Mouse (Mus musculus) liver, embryonic 15.5 days (tissue): Measurements from ENCODE around the gene Clec4a1. TPM values are rescaled to one million over a fixed set of nuclear protein-coding genes. Genes with fewer than 3 reads are reported as not detected.

Experiments
- ATAC-seq: fragments of 200-750 bp; cut with Nextera tagmentation; 2 replicates; pipeline ENCODE4 v1.8.0; 2017; ENCODE audit warnings: moderate number of reproducible peaks, mild to moderate bottlenecking, moderate library complexity; ENCODE audit not compliant: insufficient read depth
- H3K27ac ChIP-seq: fragments of 300-500 bp; sonication (generic); replicated peaks from 2 replicates; pipeline ENCODE4 v1.5.1; 2015; ENCODE audit warnings: mild to moderate bottlenecking, inconsistent platforms
- H3K27me3 ChIP-seq: fragments of 300-500 bp; sonication (generic); 2 replicates; pipeline ENCODE4 v1.6.1; 2015; ENCODE audit warnings: mild to moderate bottlenecking, inconsistent platforms
- H3K36me3 ChIP-seq: fragments of 300-500 bp; sonication (generic); replicated peaks from 2 replicates; pipeline ENCODE4 v1.6.1; 2015; ENCODE audit warnings: moderate library complexity, mild to moderate bottlenecking, inconsistent platforms
- H3K4me1 ChIP-seq: fragments of 300-500 bp; sonication (generic); replicated peaks from 2 replicates; pipeline ENCODE4 v1.6.1; 2015; ENCODE audit warnings: inconsistent platforms
- H3K4me2 ChIP-seq: fragments of 300-500 bp; sonication (generic); 2 replicates; pipeline ENCODE4 v1.6.1; 2015; ENCODE audit warnings: moderate library complexity, mild to moderate bottlenecking, inconsistent platforms
- H3K4me3 ChIP-seq: fragments of 300-500 bp; sonication (generic); replicated peaks from 2 replicates; pipeline ENCODE4 v1.5.1; 2015; ENCODE audit warnings: mild to moderate bottlenecking, inconsistent platforms
- H3K9ac ChIP-seq: fragments of 300-500 bp; sonication (generic); 2 replicates; pipeline ENCODE4 v1.6.1; 2015; ENCODE audit warnings: moderate library complexity, mild to moderate bottlenecking, inconsistent platforms
- H3K9me3 ChIP-seq: fragments of 300-500 bp; sonication (generic); replicated peaks from 2 replicates; pipeline ENCODE4 v1.6.1; 2016; ENCODE audit warnings: inconsistent platforms
- WGBS: fragments of 180-500 bp; shearing (Covaris S2); methylation state at CpG from one replicate; pipeline ENCODE4 v1.1.7; 2015; ENCODE audit warnings: mixed read lengths; ENCODE audit not compliant: insufficient replicate concordance; 5-methylcytosine and 5-hydroxymethylcytosine counted together
- polyA plus RNA-seq: library from polyadenylated mRNA; unstranded; fragments of >200 nt; fragmentation: Nextera tagmentation; extraction: Ambion mirVana; gene quantifications from 2 replicates; pipeline ENCODE4 v1.2.1, GENCODE M21; 2015

The Clec4a1 gene
- polyA plus RNA-seq, result 6.0 and 6.2 TPM in 2 replicates

- peak within 1 kb of the TSS; percentile 62; the same call in 1 of the 2 replicates for H3K27ac ChIP-seq
- no peak for ATAC-seq
- H3K4me3 ChIP-seq, result no peak within 1 kb of the TSS
- 13% methylated on average over 4 of the region's 4 CpGs for WGBS
- no peaks in the 10 kb centered on the region for H3K4me1 ChIP-seq
- H3K36me3 ChIP-seq, result no peaks in the 10 kb centered on the region
- H3K9ac ChIP-seq, result no peak within 1 kb of the TSS
- H3K27me3 ChIP-seq, result no peaks in the 10 kb centered on the region
- no peaks in the 10 kb centered on the region for H3K9me3 ChIP-seq
- no peak within 1 kb of the TSS for H3K4me2 ChIP-seq
Observed at GRCm38 (mm10) chr6:122921451-122921850, at the start of gene Clec4a1. Clec4a1 (plus strand) TSS chr6:122921848.

GRCm38 (mm10) chr6:122872800-122873199, 48.8 kb upstream of the Clec4a1 start:
- Histone ChIP-seq H3K36me3 (peaks cover 16% of the 10 kb centered on the region), H3K27me3 (no peaks in the 10 kb centered on the region), H3K27ac (no peak overlapping the region), H3K4me3 (no peak overlapping the region), H3K9me3 (no peaks in the 10 kb centered on the region), H3K9ac (no peak overlapping the region), H3K4me2 (no peak overlapping the region), H3K4me1 (peaks cover 31% of the 10 kb centered on the region)
- ATAC-seq, result no peak
- 53% methylated on average over 5 of the region's 5 CpGs for WGBS

- Histone ChIP-seq H3K4me2 (peak within 1 kb of the TSS; percentile 73), H3K9me3 (no peaks in the 10 kb centered on the region), H3K27me3 (no peaks in the 10 kb centered on the region), H3K9ac (peak within 1 kb of the TSS; percentile 84), H3K4me1 (peaks cover 42% of the 10 kb centered on the region), H3K27ac (peak within 1 kb of the TSS; percentile 84), H3K4me3 (peak within 1 kb of the TSS; percentile 97), H3K36me3 (peaks cover 26% of the 10 kb centered on the region)
- ATAC-seq, result peak; percentile 94
- WGBS, result 7% methylated on average over 43 of the region's 43 CpGs
Observed at GRCm38 (mm10) chr6:122873871-122874719, 47.6 kb upstream of the Clec4a1 start, which contains the start of gene Necap1. Necap1 (plus strand) TSS chr6:122874474.

- Histone ChIP-seq H3K9me3 (no peaks in the 10 kb centered on the region), H3K27me3 (no peaks in the 10 kb centered on the region), H3K9ac (peak overlapping the region; percentile 84), H3K4me3 (peak overlapping the region; percentile 97), H3K36me3 (peaks cover 32% of the 10 kb centered on the region), H3K4me2 (peak overlapping the region; percentile 73), H3K27ac (peak overlapping the region; percentile 84), H3K4me1 (peaks cover 47% of the 10 kb centered on the region)
- WGBS, result under 1% methylated on average over 31 of the region's 31 CpGs
- peak; percentile 66 for ATAC-seq
Observed at GRCm38 (mm10) chr6:122874720-122875389, 46.8 kb upstream of the Clec4a1 start.

GRCm38 (mm10) chr6:122879141-122879735, 42.4 kb upstream of the Clec4a1 start:
- peaks cover 74% of the 10 kb centered on the region for H3K36me3 ChIP-seq
- no peaks in the 10 kb centered on the region for H3K9me3 ChIP-seq
- no peak overlapping the region for H3K4me3 ChIP-seq
- ATAC-seq, result no peak
- 70% methylated on average over 7 of the region's 7 CpGs for WGBS
- H3K9ac ChIP-seq, result no peak overlapping the region
- H3K4me1 ChIP-seq, result peaks cover 45% of the 10 kb centered on the region
- no peaks in the 10 kb centered on the region for H3K27me3 ChIP-seq
- H3K27ac ChIP-seq, result peak overlapping the region; percentile 48
- H3K4me2 ChIP-seq, result no peak overlapping the region

GRCm38 (mm10) chr6:122879781-122880505, 41.7 kb upstream of the Clec4a1 start:
- Histone ChIP-seq H3K9ac (no peak overlapping the region), H3K4me3 (no peak overlapping the region), H3K36me3 (peaks cover 81% of the 10 kb centered on the region), H3K27ac (peak overlapping the region; percentile 48), H3K9me3 (no peaks in the 10 kb centered on the region), H3K27me3 (no peaks in the 10 kb centered on the region), H3K4me2 (no peak overlapping the region), H3K4me1 (peaks cover 44% of the 10 kb centered on the region)
- WGBS, result 78% methylated on average over 7 of the region's 7 CpGs
- ATAC-seq, result peak; percentile 58

- Histone ChIP-seq H3K4me1 (peaks cover 31% of the 10 kb centered on the region), H3K4me2 (no peak overlapping the region), H3K27ac (no peak overlapping the region), H3K9ac (no peak overlapping the region), H3K27me3 (no peaks in the 10 kb centered on the region), H3K9me3 (no peaks in the 10 kb centered on the region), H3K36me3 (peaks cover 92% of the 10 kb centered on the region), H3K4me3 (no peak overlapping the region)
- ATAC-seq, result no peak
- 83% methylated on average over 12 of the region's 12 CpGs for WGBS
Observed at GRCm38 (mm10) chr6:122881287-122881686, 40.4 kb upstream of the Clec4a1 start.

- Histone ChIP-seq H3K36me3 (peaks cover 95% of the 10 kb centered on the region), H3K4me1 (peaks cover 12% of the 10 kb centered on the region; the same call in 1 of the 2 replicates), H3K9me3 (no peaks in the 10 kb centered on the region), H3K4me2 (no peak overlapping the region), H3K27me3 (no peaks in the 10 kb centered on the region), H3K27ac (no peak overlapping the region), H3K4me3 (no peak overlapping the region), H3K9ac (no peak overlapping the region)
- ATAC-seq, result no peak
- 90% methylated on average over 9 of the region's 9 CpGs for WGBS
Observed at GRCm38 (mm10) chr6:122883603-122884002, 38.0 kb upstream of the Clec4a1 start.

GRCm38 (mm10) chr6:122889599-122889998, 32.0 kb upstream of the Clec4a1 start:
- ATAC-seq, result no peak
- 82% methylated on average over 2 of the region's 2 CpGs for WGBS
- Histone ChIP-seq H3K36me3 (peaks cover 68% of the 10 kb centered on the region), H3K4me1 (no peaks in the 10 kb centered on the region), H3K4me2 (no peak overlapping the region), H3K9me3 (no peaks in the 10 kb centered on the region), H3K9ac (no peak overlapping the region), H3K4me3 (no peak overlapping the region), H3K27me3 (no peaks in the 10 kb centered on the region), H3K27ac (no peak overlapping the region)

- no peak overlapping the region for H3K4me2 ChIP-seq
- no peaks in the 10 kb centered on the region for H3K9me3 ChIP-seq
- H3K36me3 ChIP-seq, result peaks cover 44% of the 10 kb centered on the region
- 8% methylated on average over 2 of the region's 2 CpGs for WGBS
- ATAC-seq, result no peak
- H3K27ac ChIP-seq, result no peak overlapping the region
- H3K4me1 ChIP-seq, result no peaks in the 10 kb centered on the region
- H3K27me3 ChIP-seq, result no peaks in the 10 kb centered on the region
- no peak overlapping the region for H3K9ac ChIP-seq
- H3K4me3 ChIP-seq, result no peak overlapping the region
Observed at GRCm38 (mm10) chr6:122892442-122893049, 29.1 kb upstream of the Clec4a1 start.
